Mouse (Mus musculus) liver, adult 2 months (tissue): ENCODE measurements around the gene Flcn. TPM values are rescaled to one million over a fixed set of nuclear protein-coding genes. Genes with fewer than 3 reads are reported as not detected.
A peak's percentile ranks its signal among the peaks of the same experiment; 100 is the strongest.

Experiments used
- DNase-seq: peaks from one replicate; pipeline ENCODE4 v3.0.0-alpha.2; 2011; ENCODE audit warnings: low read depth, low spot score; ENCODE audit errors: extremely low read depth
- H3K27ac ChIP-seq: fragments of 200-500 bp; replicated peaks from 2 replicates; pipeline ENCODE4 v1.5.1; 2012; ENCODE audit warnings: low read depth, mild to moderate bottlenecking, control low read depth, inconsistent platforms, low read length; ENCODE audit not compliant: insufficient read depth
- H3K27me3 ChIP-seq: fragments of 200-500 bp; 2 replicates; pipeline ENCODE4 v1.6.1; 2012; ENCODE audit warnings: mild to moderate bottlenecking, moderate library complexity, low read length, inconsistent platforms; ENCODE audit not compliant: control insufficient read depth, insufficient read depth
- H3K36me3 ChIP-seq: fragments of 200-500 bp; 2 replicates; pipeline ENCODE4 v1.6.1; 2012; ENCODE audit warnings: low read length, inconsistent platforms; ENCODE audit not compliant: control insufficient read depth, insufficient read depth
- H3K4me1 ChIP-seq: fragments of 200-500 bp; 2 replicates; pipeline ENCODE4 v1.6.1; 2011; ENCODE audit warnings: low read length; ENCODE audit not compliant: control insufficient read depth, insufficient read depth
- H3K4me3 ChIP-seq: fragments of 200-500 bp; 2 replicates; pipeline ENCODE4 v1.5.1; 2011; ENCODE audit warnings: low read depth, mild to moderate bottlenecking, control low read depth, low read length, moderate library complexity; ENCODE audit not compliant: insufficient read depth
- H3K79me2 ChIP-seq: fragments of 200-500 bp; 2 replicates; pipeline ENCODE4 v1.6.1; 2012; ENCODE audit warnings: inconsistent platforms, mild to moderate bottlenecking, low read length, moderate library complexity; ENCODE audit not compliant: control insufficient read depth, insufficient read depth
- H3K9ac ChIP-seq: fragments of 200-500 bp; 2 replicates; pipeline ENCODE4 v1.6.1; 2012; ENCODE audit warnings: low read depth, mild to moderate bottlenecking, control low read depth, inconsistent platforms, low read length
- CTCF ChIP-seq: fragments of 200-500 bp; IDR thresholded peaks from 2 replicates; pipeline ENCODE4 v1.5.1; 2011; ENCODE audit warnings: low read depth, low read length, control low read depth
- POLR2A ChIP-seq: fragments of 200-500 bp; IDR thresholded peaks from 2 replicates; pipeline ENCODE4 v1.6.1; 2011; ENCODE audit warnings: low read length, control low read depth; ENCODE audit not compliant: insufficient read depth; ENCODE audit errors: extremely low read depth
- WGBS: fragments of 180-500 bp; shearing (Covaris S2); methylation state at CpG from one replicate; pipeline ENCODE4 v1.1.7; 2018; 5-methylcytosine and 5-hydroxymethylcytosine counted together
- polyA plus RNA-seq: library from polyadenylated mRNA; depleted of rRNA; stranded (reverse); fragments of >200 nt; gene quantifications from 2 replicates; pipeline ENCODE4 v1.2.3, GENCODE M21; 2012
- total RNA-seq: library from RNA; depleted of rRNA; stranded (reverse); fragments of >200 nt; gene quantifications from 2 replicates; pipeline ENCODE4 v1.2.3, GENCODE M21; 2014

Gene Flcn
- total and polyA plus RNA-seq, 2 experiments = 24.6 to 31.4 TPM

DNA sequence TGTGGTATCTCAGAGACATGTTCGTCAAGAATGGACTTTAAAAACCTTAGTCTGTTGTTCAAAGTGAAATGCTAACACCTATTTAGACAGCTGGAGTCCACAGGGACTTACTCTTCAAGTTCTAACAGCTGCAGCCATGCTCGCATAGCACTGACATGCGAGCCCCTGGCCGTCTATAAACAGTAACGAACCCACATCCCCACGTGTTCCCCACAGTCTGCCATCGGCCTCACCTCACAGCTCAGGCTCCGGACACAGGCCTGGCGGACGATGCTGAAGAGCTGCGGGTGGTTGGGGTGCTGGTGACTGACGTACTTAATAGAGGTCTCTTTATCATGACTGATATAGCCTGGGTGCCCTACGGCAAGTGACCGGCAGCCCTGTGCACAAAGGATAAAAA lies 6.3 kb downstream of the Flcn start:
- no peak for TF ChIP-seq POLR2A
- no peak for TF ChIP-seq CTCF
- no peak overlapping the region for H3K4me3 ChIP-seq
- peaks cover 4% of the 10 kb centered on the region for H3K4me1 ChIP-seq
- 93% methylated on average over 14 of the region's 14 CpGs for WGBS
- no peak for DNase-seq
- peaks cover 14% of the 10 kb centered on the region for H3K79me2 ChIP-seq
- H3K27me3 ChIP-seq = no peaks in the 10 kb centered on the region
- H3K27ac ChIP-seq = no peak overlapping the region
- no peak overlapping the region for H3K9ac ChIP-seq
- peaks cover 62% of the 10 kb centered on the region for H3K36me3 ChIP-seq

DNA sequence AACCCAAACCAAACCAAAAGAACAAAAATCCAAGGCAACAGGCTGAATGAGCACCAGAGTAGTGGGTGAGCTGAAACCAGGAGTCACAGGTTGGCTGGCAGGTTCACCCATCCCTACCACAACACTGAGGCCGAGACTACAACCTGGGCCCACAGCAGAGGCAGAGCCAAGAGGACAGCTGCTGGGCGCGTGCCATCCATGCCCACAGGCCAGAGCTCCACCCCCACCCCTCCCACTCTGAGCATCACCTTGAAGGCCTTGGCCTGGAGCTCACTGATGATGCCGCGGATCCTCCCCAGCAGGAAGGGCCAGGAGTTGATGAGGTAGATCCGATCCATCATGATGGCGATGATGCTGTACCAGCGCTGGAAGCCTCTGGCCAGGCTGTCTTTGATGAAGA lies 7.9 kb downstream of the Flcn start:
- H3K4me1 ChIP-seq = peaks cover 2% of the 10 kb centered on the region; the same call in 1 of the 2 replicates
- WGBS = 76% methylated on average over 8 of the region's 8 CpGs
- no peak for TF ChIP-seq POLR2A
- TF ChIP-seq CTCF = no peak
- H3K79me2 ChIP-seq = peaks cover 6% of the 10 kb centered on the region
- no peak overlapping the region for H3K27ac ChIP-seq
- H3K27me3 ChIP-seq = no peaks in the 10 kb centered on the region
- DNase-seq = peak; percentile 14
- H3K4me3 ChIP-seq = no peak overlapping the region
- H3K36me3 ChIP-seq = peaks cover 67% of the 10 kb centered on the region
- no peak overlapping the region for H3K9ac ChIP-seq

DNA sequence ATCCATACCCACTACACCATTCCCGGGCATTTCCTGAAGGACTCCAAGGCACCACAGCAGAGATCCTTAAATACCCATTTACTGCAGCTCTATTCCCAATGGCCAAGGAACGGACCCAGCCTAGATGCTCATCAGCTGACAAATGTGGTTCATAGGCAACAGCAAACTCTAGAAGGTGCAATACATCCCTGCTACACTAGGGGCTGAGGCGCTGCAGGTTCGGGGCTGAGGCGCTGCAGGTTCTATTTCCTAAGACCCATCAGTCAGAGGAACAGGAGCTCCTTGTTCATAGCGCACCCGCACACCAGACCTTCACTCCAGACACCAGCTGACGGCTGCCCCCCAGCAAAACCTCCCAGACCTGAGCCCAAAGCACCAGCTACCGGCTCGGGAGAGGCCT lies 9.4 kb downstream of the Flcn start:
- peak; percentile 13; the same call in 1 of the 2 replicates for TF ChIP-seq CTCF
- no peak for TF ChIP-seq POLR2A
- Histone ChIP-seq H3K79me2 (peaks cover 6% of the 10 kb centered on the region), H3K4me3 (no peak overlapping the region), H3K4me1 (peaks cover 2% of the 10 kb centered on the region; the same call in 1 of the 2 replicates), H3K27ac (no peak overlapping the region), H3K9ac (no peak overlapping the region), H3K36me3 (peaks cover 66% of the 10 kb centered on the region), H3K27me3 (no peaks in the 10 kb centered on the region)
- 96% methylated on average over 10 of the region's 10 CpGs for WGBS
- no peak for DNase-seq

DNA sequence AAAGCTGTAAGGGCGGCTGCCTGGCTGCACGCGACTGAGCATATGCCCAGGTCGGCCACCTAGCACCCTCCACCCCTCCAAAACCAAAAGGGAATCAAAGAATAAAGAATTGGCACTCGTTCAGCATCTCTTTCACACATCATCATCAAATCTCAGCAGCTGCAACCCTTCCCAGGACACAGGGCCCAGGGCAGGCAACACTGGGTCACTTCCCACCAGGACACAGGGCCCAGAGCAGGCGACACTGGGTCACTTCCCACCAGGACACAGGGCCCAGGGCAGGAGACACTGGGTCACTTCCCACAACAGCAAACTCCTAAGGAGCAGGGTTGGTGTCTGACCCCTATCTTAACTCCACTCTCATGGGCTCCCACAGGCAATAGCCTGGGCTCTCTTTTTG lies 16.4 kb downstream of the Flcn start:
- Histone ChIP-seq H3K27ac (no peak overlapping the region), H3K79me2 (no peaks in the 10 kb centered on the region), H3K4me3 (no peak overlapping the region), H3K36me3 (peaks cover 41% of the 10 kb centered on the region), H3K4me1 (no peaks in the 10 kb centered on the region), H3K27me3 (no peaks in the 10 kb centered on the region), H3K9ac (no peak overlapping the region)
- WGBS = 95% methylated on average over 6 of the region's 6 CpGs
- DNase-seq = no peak
- TF ChIP-seq POLR2A (no peak), CTCF (no peak)

DNA sequence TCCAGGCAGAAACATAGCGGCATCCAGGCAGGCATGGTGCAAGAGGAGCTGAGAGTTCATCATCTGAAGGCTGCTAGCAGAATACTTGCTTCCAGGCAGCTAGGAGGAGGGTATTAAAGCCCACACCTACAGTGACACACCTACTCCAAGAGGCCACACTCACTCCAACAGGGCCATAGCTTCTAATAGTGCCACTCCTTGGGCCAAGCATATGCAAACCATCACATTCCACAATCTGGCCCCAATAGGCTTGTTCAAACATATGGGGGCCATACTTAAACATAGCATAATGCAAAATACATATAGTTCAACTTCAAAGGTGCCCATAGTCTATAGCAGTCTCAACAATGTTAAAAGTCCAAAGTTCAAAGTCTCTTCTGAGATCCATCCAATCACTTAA lies 20.5 kb downstream of the Flcn start:
- H3K4me3 ChIP-seq = no peak overlapping the region
- WGBS = 97% methylated on average over 1 of the region's 1 CpGs
- no peaks in the 10 kb centered on the region for H3K27me3 ChIP-seq
- no peak overlapping the region for H3K27ac ChIP-seq
- H3K4me1 ChIP-seq = peaks cover 8% of the 10 kb centered on the region
- peaks cover 18% of the 10 kb centered on the region for H3K36me3 ChIP-seq
- TF ChIP-seq POLR2A (no peak), CTCF (no peak)
- no peak overlapping the region for H3K9ac ChIP-seq
- no peaks in the 10 kb centered on the region for H3K79me2 ChIP-seq
- DNase-seq = no peak

DNA sequence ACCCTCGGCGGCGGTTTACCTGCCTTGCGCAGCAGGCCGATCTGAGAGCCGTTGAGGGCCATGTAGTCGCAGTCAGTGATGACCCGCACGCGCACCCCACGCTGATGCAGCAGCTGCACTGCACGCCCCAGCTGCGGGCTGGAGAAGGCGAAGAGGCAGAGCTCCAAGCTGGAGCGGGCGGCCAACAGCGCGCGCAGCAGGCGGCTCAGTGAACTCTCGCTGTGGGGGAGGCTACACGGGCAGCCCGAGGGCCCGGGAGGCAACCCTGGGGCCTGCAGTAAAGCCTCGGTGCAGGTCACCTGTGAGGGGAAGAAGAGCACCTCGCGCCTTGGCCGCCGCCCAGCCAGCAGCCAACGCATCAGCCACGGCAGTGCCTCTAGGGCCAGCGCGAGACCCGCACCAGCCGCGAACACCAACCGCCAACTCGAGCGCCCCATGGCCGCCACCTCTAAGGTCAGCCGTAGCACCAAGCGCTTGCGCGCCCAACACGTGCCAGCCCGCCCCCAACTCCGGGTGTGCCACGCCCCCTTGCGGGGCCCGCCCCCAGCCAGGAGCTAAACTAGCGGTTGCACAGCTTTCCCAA lies 22.5 kb downstream of the Flcn start, which contains the start of gene Pld6:
Pld6 (minus strand) TSS at position 447 of the 583 bp plus-strand sequence.
- TF ChIP-seq POLR2A (no peak), CTCF (no peak)
- Histone ChIP-seq H3K9ac (peak within 1 kb of the TSS; percentile 72), H3K4me1 (peaks cover 8% of the 10 kb centered on the region), H3K27ac (peak within 1 kb of the TSS; percentile 60), H3K79me2 (no peaks in the 10 kb centered on the region), H3K36me3 (peaks cover 2% of the 10 kb centered on the region; the same call in 1 of the 2 replicates), H3K27me3 (no peaks in the 10 kb centered on the region), H3K4me3 (peak within 1 kb of the TSS; percentile 64)
- DNase-seq = peak; percentile 60
- 1% methylated on average over 51 of the region's 51 CpGs for WGBS
